16 mouse cellular contexts compared by ENCODE assay signal in the genomic region with DNA sequence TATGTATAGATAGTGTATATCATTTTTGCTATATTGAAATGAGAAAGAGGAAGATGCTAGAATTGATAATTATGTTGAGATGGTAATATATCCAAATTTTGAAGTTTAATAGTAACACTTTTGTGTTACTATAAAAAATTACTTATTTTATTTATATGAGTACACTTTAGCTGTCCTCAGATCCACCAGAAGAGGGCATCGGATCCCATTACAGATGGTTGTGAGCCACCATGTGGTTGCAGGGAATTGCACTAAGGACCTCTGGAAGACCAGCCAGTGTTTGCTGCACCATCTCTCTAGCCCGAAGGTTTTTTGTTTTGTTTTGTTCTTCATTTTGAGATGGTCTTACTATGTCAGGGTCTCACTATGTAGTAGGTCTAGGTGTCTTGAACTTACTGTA. TPM values are rescaled to one million over a fixed set of nuclear protein-coding genes. Genes with fewer than 3 reads are reported as not detected.
DNase-seq lines count a peak whose midpoint lies in the region; ATAC-seq and TF ChIP-seq lines count a peak whose summit lies in the region.
"Had no signal": no experiment of that assay in that cellular context is flagged by ENCODE, and none has a peak within 500 bp of the region (broad histone marks: within the 10 kb centered on the region; RNA-seq: fewer than 3 reads in every experiment).

No protein-coding gene starts in this region.

- ATAC-seq in intestine, postnatal 0 days = no peak
- no peak for ATAC-seq in intestine, embryonic 15.5 days
- no peak for ATAC-seq in lung, postnatal 0 days
- ATAC-seq: CD4-positive, CD25-positive, alpha-beta regulatory T cell, adult 4 months had no signal

- no peaks in the 10 kb centered on the region for H3K4me1 ChIP-seq in intestine, postnatal 0 days (replicated peaks; ENCODE audit: control insufficient read depth, insufficient read depth, low read length)
- no peaks in the 10 kb centered on the region for H3K4me1 ChIP-seq in intestine, embryonic 15.5 days (replicated peaks)
- H3K4me1 ChIP-seq in lung, postnatal 0 days (ENCODE audit: insufficient read depth, low read depth, low read length) = no peaks in the 10 kb centered on the region
- H3K4me1 ChIP-seq in ES-Bruce4 (ENCODE audit: control insufficient read depth, insufficient read depth, low read length) = no peaks in the 10 kb centered on the region
- H3K4me1 ChIP-seq: embryonic facial prominence, embryonic 12.5 days; heart, embryonic 12.5 days; liver, embryonic 13.5 days; neural tube, embryonic 13.5 days had no signal

- no peak overlapping the region for H3K27ac ChIP-seq in intestine, postnatal 0 days (ENCODE audit: low read depth, low read length)
- H3K27ac ChIP-seq in intestine, embryonic 15.5 days = no peak overlapping the region
- H3K27ac ChIP-seq in lung, postnatal 0 days (ENCODE audit: low read length) = no peak overlapping the region
- H3K27ac ChIP-seq in ES-Bruce4 (ENCODE audit: insufficient read depth, low read length) = 0 out of 2 replicates have a peak overlapping the region, but pooled peaks have one; percentile 4
- H3K27ac ChIP-seq: embryonic facial prominence, embryonic 12.5 days; liver, embryonic 13.5 days; neural tube, embryonic 13.5 days had no signal

- H3K9me3 ChIP-seq in intestine, postnatal 0 days (ENCODE audit: control insufficient read depth) = no peaks in the 10 kb centered on the region
- no peaks in the 10 kb centered on the region for H3K9me3 ChIP-seq in intestine, embryonic 15.5 days
- H3K9me3 ChIP-seq in lung, postnatal 0 days (ENCODE audit: low read length) = no peaks in the 10 kb centered on the region
- H3K9me3 ChIP-seq in ES-Bruce4 (replicated peaks; ENCODE audit: control insufficient read depth, insufficient read depth, low read length, poor library complexity, severe bottlenecking) = no peaks in the 10 kb centered on the region
- H3K9me3 ChIP-seq: embryonic facial prominence, embryonic 12.5 days; heart, embryonic 12.5 days; liver, embryonic 13.5 days; neural tube, embryonic 13.5 days had no signal

- 94% methylated on average over 2 of the region's 2 CpGs for WGBS in intestine, postnatal 0 days
- WGBS in intestine, embryonic 15.5 days = 92% methylated on average over 2 of the region's 2 CpGs
- WGBS in lung, postnatal 0 days = 82% methylated on average over 2 of the region's 2 CpGs

- no peak overlapping the region for H3K9ac ChIP-seq in intestine, postnatal 0 days (ENCODE audit: low read depth, low read length)
- no peak overlapping the region for H3K9ac ChIP-seq in intestine, embryonic 15.5 days
- no peak overlapping the region for H3K9ac ChIP-seq in lung, postnatal 0 days (replicated peaks; ENCODE audit: low read depth)
- no peak overlapping the region for H3K9ac ChIP-seq in ES-Bruce4 (ENCODE audit: low read depth, poor library complexity, severe bottlenecking)
- H3K9ac ChIP-seq: embryonic facial prominence, embryonic 12.5 days; heart, embryonic 12.5 days; liver, embryonic 13.5 days; neural tube, embryonic 13.5 days had no signal

- TF ChIP-seq POLR2A in ES-Bruce4 (IDR thresholded peaks at IDR 0.05; ENCODE audit: insufficient read depth, low read length) = no peak

- no peak for TF ChIP-seq EP300 in lung, postnatal 0 days (IDR thresholded peaks at IDR 0.05)
- no peak for TF ChIP-seq EP300 in ES-Bruce4 (IDR thresholded peaks at IDR 0.05; ENCODE audit: insufficient read depth, low read depth, low read length)

- no peak overlapping the region for H3K4me2 ChIP-seq in intestine, postnatal 0 days (replicated peaks; ENCODE audit: low read depth)
- no peak overlapping the region for H3K4me2 ChIP-seq in intestine, embryonic 15.5 days (replicated peaks)
- H3K4me2 ChIP-seq in lung, postnatal 0 days (replicated peaks; ENCODE audit: low read depth, low read length) = no peak overlapping the region
- H3K4me2 ChIP-seq: embryonic facial prominence, embryonic 12.5 days; heart, embryonic 12.5 days; liver, embryonic 13.5 days; neural tube, embryonic 13.5 days had no signal

- TF ChIP-seq CTCF in intestine, postnatal 0 days (IDR thresholded peaks at IDR 0.05; ENCODE audit: low read depth) = peak; percentile 45
- TF ChIP-seq CTCF in lung, postnatal 0 days (IDR thresholded peaks at IDR 0.05) = peak; percentile 34
- peak; percentile 34 for TF ChIP-seq CTCF in ES-Bruce4 (IDR thresholded peaks at IDR 0.05; ENCODE audit: low read depth, low read length)

- H3K4me3 ChIP-seq in intestine, postnatal 0 days (ENCODE audit: low read depth, low read length) = no peak overlapping the region
- H3K4me3 ChIP-seq in intestine, embryonic 15.5 days (replicated peaks) = no peak overlapping the region
- H3K4me3 ChIP-seq in lung, postnatal 0 days (ENCODE audit: low read depth, low read length) = no peak overlapping the region
- H3K4me3 ChIP-seq in ES-Bruce4 (ENCODE audit: low read depth, low read length) = no peak overlapping the region
- H3K4me3 ChIP-seq: embryonic facial prominence, embryonic 12.5 days; heart, embryonic 12.5 days; liver, embryonic 13.5 days; neural tube, embryonic 13.5 days had no signal

- H3K27me3 ChIP-seq in intestine, postnatal 0 days (replicated peaks; ENCODE audit: control insufficient read depth, insufficient read depth, low read length) = no peaks in the 10 kb centered on the region
- H3K27me3 ChIP-seq in intestine, embryonic 15.5 days (replicated peaks) = no peaks in the 10 kb centered on the region
- H3K27me3 ChIP-seq in lung, postnatal 0 days (replicated peaks; ENCODE audit: insufficient read depth, low read length) = no peaks in the 10 kb centered on the region
- H3K27me3 ChIP-seq in ES-Bruce4 (ENCODE audit: control insufficient read depth, insufficient read depth, low read length, poor library complexity, severe bottlenecking) = no peaks in the 10 kb centered on the region
- no peaks in the 10 kb centered on the region for H3K27me3 ChIP-seq in splenic B cell, adult 2 months (ENCODE audit: control insufficient read depth, insufficient read depth, low read length, poor library complexity, severe bottlenecking)
- H3K27me3 ChIP-seq: embryonic facial prominence, embryonic 12.5 days; heart, embryonic 12.5 days; liver, embryonic 13.5 days; neural tube, embryonic 13.5 days had no signal

- DNase-seq in lung, postnatal 0 days (ENCODE audit: low spot score) = no peak
- DNase-seq in lung, postnatal 14 days = no peak
- peak; percentile 17 for DNase-seq in splenic B cell, adult 2 months (ENCODE audit: low read depth, low spot score)
- DNase-seq in kidney, adult 18-20 months = no peak
- DNase-seq: heart, postnatal 36 days; kidney, postnatal 10 days; layer of hippocampus, adult 9-11 months; liver, embryonic 13.5 days; right cerebral cortex, postnatal 25 days had no signal

- H3K36me3 ChIP-seq in intestine, postnatal 0 days (ENCODE audit: control insufficient read depth, insufficient read depth) = peaks cover 35% of the 10 kb centered on the region
- peaks cover 16% of the 10 kb centered on the region for H3K36me3 ChIP-seq in intestine, embryonic 15.5 days
- H3K36me3 ChIP-seq in lung, postnatal 0 days (ENCODE audit: insufficient read depth, low read length) = peaks cover 19% of the 10 kb centered on the region; the same call in 1 of the 2 replicates
- H3K36me3 ChIP-seq in ES-Bruce4 (ENCODE audit: control insufficient read depth, insufficient read depth, low read length, poor library complexity, severe bottlenecking) = peaks cover 74% of the 10 kb centered on the region
- H3K36me3 ChIP-seq in splenic B cell, adult 2 months (ENCODE audit: control insufficient read depth, insufficient read depth, low read length, poor library complexity, severe bottlenecking) = peaks cover 9% of the 10 kb centered on the region

RNA-seq across cellular contexts. Expression of gene Mtf2, which starts 20.0 kb away (rescaled TPM):
- 52.3 and 57.0 TPM in 2 replicates for polyA plus RNA-seq in intestine, postnatal 0 days (2015; fragmentation: Nextera tagmentation; extraction: Ambion mirVana)
- 71.8 and 86.0 TPM in 2 replicates for polyA plus RNA-seq in intestine, embryonic 15.5 days (2015; fragmentation: Nextera tagmentation; extraction: Ambion mirVana)
- polyA plus RNA-seq in lung, postnatal 0 days (2015; fragmentation: Nextera tagmentation; extraction: Ambion mirVana) = 39.0 and 47.5 TPM in 2 replicates
- 216 and 257 TPM in 2 replicates for polyA plus RNA-seq in ES-Bruce4 (2011; ENCODE audit: insufficient read depth, insufficient read length, low read depth, missing spikeins)

RNA-seq across cellular contexts. Expression of gene Tmed5, which starts 47.0 kb away (rescaled TPM):
- polyA plus RNA-seq in intestine, postnatal 0 days (2015; fragmentation: Nextera tagmentation; extraction: Ambion mirVana) = 19.3 and 20.5 TPM in 2 replicates
- polyA plus RNA-seq in intestine, embryonic 15.5 days (2015; fragmentation: Nextera tagmentation; extraction: Ambion mirVana) = 41.1 and 44.6 TPM in 2 replicates
- polyA plus RNA-seq in lung, postnatal 0 days (2015; fragmentation: Nextera tagmentation; extraction: Ambion mirVana) = 33.9 and 36.4 TPM in 2 replicates
- 34.3 and 37.0 TPM in 2 replicates for polyA plus RNA-seq in ES-Bruce4 (2011; ENCODE audit: insufficient read depth, insufficient read length, low read depth, missing spikeins)

RNA-seq across cellular contexts. Expression of gene Ccdc18, which starts 47.2 kb away (rescaled TPM):
- 3.3 and 4.9 TPM in 2 replicates for polyA plus RNA-seq in intestine, postnatal 0 days (2015; fragmentation: Nextera tagmentation; extraction: Ambion mirVana)
- polyA plus RNA-seq in intestine, embryonic 15.5 days (2015; fragmentation: Nextera tagmentation; extraction: Ambion mirVana) = 9.3 and 10.2 TPM in 2 replicates
- polyA plus RNA-seq in lung, postnatal 0 days (2015; fragmentation: Nextera tagmentation; extraction: Ambion mirVana) = 2.6 and 3.3 TPM in 2 replicates
- 45.3 and 50.2 TPM in 2 replicates for polyA plus RNA-seq in ES-Bruce4 (2011; ENCODE audit: insufficient read depth, insufficient read length, low read depth, missing spikeins)
